Mouse (Mus musculus) C2C12 (cell line): ENCODE data around the gene Hoxa11.

ENCODE experiments used
- CTCF ChIP-seq: IDR thresholded peaks from one replicate; pipeline ENCODE4 v1.5.1; 2011; ENCODE audit not compliant: control insufficient read depth, insufficient read depth, insufficient read length
- FOSL1 ChIP-seq: IDR thresholded peaks from one replicate; pipeline ENCODE4 v1.8.0; 2011; ENCODE audit warnings: mild to moderate bottlenecking, low read length; ENCODE audit not compliant: poor library complexity, insufficient read depth, severe bottlenecking
- MAX ChIP-seq: IDR thresholded peaks from one replicate; pipeline ENCODE4 v1.6.1; 2011; ENCODE audit warnings: mild to moderate bottlenecking, control low read depth

DNA sequence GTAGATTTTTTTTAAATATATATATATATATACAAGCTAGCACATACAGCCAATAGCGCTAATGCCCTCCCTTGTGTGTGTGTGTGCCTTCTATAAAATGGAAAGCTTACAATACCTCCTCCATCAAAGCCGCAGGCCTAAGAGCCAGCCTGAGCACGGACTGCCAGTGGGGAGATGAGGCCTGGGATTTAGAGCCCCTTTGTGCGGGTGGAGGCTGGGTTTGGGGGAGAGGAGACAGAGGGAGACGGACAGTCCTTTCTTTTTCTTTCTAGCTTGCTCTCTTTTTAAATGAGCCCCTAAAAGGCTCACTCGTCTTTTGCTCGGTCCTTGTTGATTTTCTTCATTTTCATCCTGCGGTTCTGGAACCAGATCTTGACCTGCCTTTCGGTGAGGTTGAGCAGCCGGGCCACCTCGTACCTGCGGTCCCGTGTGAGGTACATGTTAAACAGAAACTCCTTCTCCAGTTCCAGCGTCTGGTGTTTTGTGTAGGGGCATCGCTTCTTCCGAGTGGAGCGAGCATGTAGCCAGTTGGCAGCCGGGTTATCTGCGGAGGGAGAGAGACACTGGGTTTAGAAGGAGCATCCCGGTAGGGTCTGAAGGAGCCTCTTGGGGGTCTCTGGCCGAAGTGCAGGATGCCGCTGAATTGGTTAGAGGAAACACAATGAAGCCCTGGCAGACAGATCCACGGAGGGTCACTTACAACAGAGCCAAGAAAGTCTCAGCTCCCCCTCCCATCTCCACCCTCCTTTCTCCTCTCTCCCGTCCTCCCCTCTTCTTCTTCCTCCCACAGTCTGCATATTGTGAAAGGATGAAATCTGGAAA, 21.5 kb downstream of the Hoxa11 start:
- TF ChIP-seq CTCF (no peak), MAX (no peak), FOSL1 (no peak)
